Mouse (Mus musculus): ENCODE measurements around the gene Pxn.

- TF ChIP-seq CTCF (IDR thresholded peaks at IDR 0.05; ENCODE audit: borderline replicate concordance, insufficient read depth, low read depth, low read length), result no peak
- no peak for TF ChIP-seq POLR2A (IDR thresholded peaks at IDR 0.05; ENCODE audit: borderline replicate concordance, insufficient read depth, low read length)
Observed at GRCm38 (mm10) chr5:115568681-115569080, 62.2 kb downstream of the Pxn start.

Data from cerebellum, adult 2 months (tissue).